Mouse (Mus musculus): ENCODE data around the gene Krt80.

DNA sequence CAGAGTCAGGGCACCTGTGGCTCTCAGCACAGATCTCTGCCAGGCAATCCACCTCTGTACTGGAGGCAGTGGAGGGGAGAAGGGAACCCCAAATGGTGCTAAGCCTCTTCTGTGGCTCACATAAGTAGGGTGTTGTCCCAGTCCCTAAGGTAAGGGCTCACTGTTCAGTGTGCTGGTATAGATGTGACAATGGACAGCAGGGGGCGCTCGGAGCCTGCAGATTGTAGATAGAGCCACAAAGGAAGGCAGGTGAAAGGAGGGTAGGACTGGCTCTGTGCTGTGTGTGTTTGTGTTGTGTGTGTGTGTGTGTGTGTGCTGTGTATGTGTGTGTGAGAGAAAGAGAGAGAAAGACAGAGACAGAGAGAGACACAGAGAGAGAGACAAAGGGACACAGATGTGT lies 30.4 kb downstream of the Krt80 start:
- TF ChIP-seq CTCF (conservative IDR thresholded peaks at IDR 0.05; ENCODE audit: insufficient read depth, insufficient read length, low read depth, low read length): peak; percentile 97
- no peak for TF ChIP-seq POLR2A (IDR thresholded peaks at IDR 0.05; ENCODE audit: low read depth, low read length)

All from kidney, adult 2 months (tissue).